Mouse (Mus musculus) forebrain, postnatal 0 days (tissue): Measurements from ENCODE around the gene Slc22a14. TPM values are rescaled to one million over a fixed set of nuclear protein-coding genes. Genes with fewer than 3 reads are reported as not detected.

Experiments used
- ATAC-seq: fragments of 200-750 bp; cut with Nextera tagmentation; 2 replicates; pipeline ENCODE4 v1.8.0; 2017; ENCODE audit warnings: mild to moderate bottlenecking, moderate library complexity
- DNase-seq: peaks from one replicate; pipeline ENCODE4 v3.0.0-alpha.2; 2015
- H3K27ac ChIP-seq: fragments of 300-500 bp; sonication (generic); 2 replicates; pipeline ENCODE4 v1.5.1; 2014; ENCODE audit warnings: low read depth, mild to moderate bottlenecking, antibody characterized with exemption, low read length, moderate library complexity, mixed read lengths
- H3K27me3 ChIP-seq: fragments of 300-500 bp; sonication (generic); 2 replicates; pipeline ENCODE4 v1.6.1; 2014; ENCODE audit warnings: mild to moderate bottlenecking, low read length, mixed read lengths; ENCODE audit not compliant: insufficient read depth
- H3K36me3 ChIP-seq: fragments of 300-500 bp; sonication (generic); 2 replicates; pipeline ENCODE4 v1.6.1; 2014; ENCODE audit warnings: mild to moderate bottlenecking, moderate library complexity; ENCODE audit not compliant: insufficient read depth
- H3K4me1 ChIP-seq: fragments of 300-500 bp; sonication (generic); 2 replicates; pipeline ENCODE4 v1.6.1; 2014; ENCODE audit warnings: antibody characterized with exemption; ENCODE audit not compliant: insufficient read depth
- H3K4me2 ChIP-seq: fragments of 300-500 bp; sonication (generic); 2 replicates; pipeline ENCODE4 v1.6.1; 2014; ENCODE audit warnings: low read depth, mild to moderate bottlenecking, moderate library complexity
- H3K4me3 ChIP-seq: fragments of 300-500 bp; sonication (generic); 2 replicates; pipeline ENCODE4 v1.5.1; 2014; ENCODE audit warnings: low read depth, low read length, mixed read lengths
- H3K9ac ChIP-seq: fragments of 300-500 bp; sonication (generic); 2 replicates; pipeline ENCODE4 v1.6.1; 2014; ENCODE audit warnings: mild to moderate bottlenecking
- H3K9me3 ChIP-seq: fragments of 300-500 bp; sonication (generic); 2 replicates; pipeline ENCODE4 v1.6.1; 2016; ENCODE audit warnings: low read length
- CTCF ChIP-seq: sonication (generic); IDR thresholded peaks from 2 replicates; pipeline ENCODE4 v1.5.1; 2016; ENCODE audit warnings: antibody characterized with exemption, control low read depth, low read depth
- WGBS: fragments of 180-500 bp; shearing (Covaris S2); extraction: QIAGEN DNeasy Blood & Tissue Kit; methylation state at CpG from one replicate; pipeline ENCODE4 v1.1.7; 2014; 5-methylcytosine and 5-hydroxymethylcytosine counted together
- polyA plus RNA-seq: library from polyadenylated mRNA; unstranded; fragments of >200 nt; fragmentation: Nextera tagmentation; extraction: Ambion mirVana; gene quantifications from 2 replicates; pipeline ENCODE4 v1.2.1, GENCODE M21; 2015
- total RNA-seq: library from RNA; depleted of rRNA; stranded (reverse); fragments of >200 nt; gene quantifications from 2 replicates; pipeline ENCODE4 v1.2.3, GENCODE M21; 2014

Slc22a14 gene
- total and polyA plus RNA-seq, 2 experiments from 2014 or later, result not detected

- H3K4me2 ChIP-seq, result no peak overlapping the region
- ATAC-seq (no peak), DNase-seq (no peak)
- no peaks in the 10 kb centered on the region for H3K4me1 ChIP-seq
- H3K27me3 ChIP-seq, result no peaks in the 10 kb centered on the region
- TF ChIP-seq CTCF, result no peak
- peaks cover 42% of the 10 kb centered on the region for H3K36me3 ChIP-seq
- WGBS, result 80% methylated on average over 5 of the region's 5 CpGs
- H3K27ac ChIP-seq, result no peak overlapping the region
- no peaks in the 10 kb centered on the region for H3K9me3 ChIP-seq
- H3K9ac ChIP-seq, result no peak overlapping the region
- no peak overlapping the region for H3K4me3 ChIP-seq
Observed at GRCm38 (mm10) chr9:119246826-119247225, 118.5 kb downstream of the Slc22a14 start.

GRCm38 (mm10) chr9:119243981-119244380 lies 121.4 kb downstream of the Slc22a14 start:
- WGBS, result 94% methylated on average over 3 of the region's 3 CpGs
- Histone ChIP-seq H3K4me3 (no peak overlapping the region), H3K27me3 (no peaks in the 10 kb centered on the region), H3K4me1 (no peaks in the 10 kb centered on the region), H3K4me2 (no peak overlapping the region), H3K9ac (no peak overlapping the region), H3K36me3 (peaks cover 42% of the 10 kb centered on the region), H3K9me3 (no peaks in the 10 kb centered on the region), H3K27ac (no peak overlapping the region)
- ATAC-seq (no peak), DNase-seq (no peak)
- TF ChIP-seq CTCF, result no peak

GRCm38 (mm10) chr9:119241169-119241865 lies 124.0 kb downstream of the Slc22a14 start:
- no peak for TF ChIP-seq CTCF
- Histone ChIP-seq H3K27ac (no peak overlapping the region), H3K4me2 (no peak overlapping the region), H3K9me3 (no peaks in the 10 kb centered on the region), H3K9ac (no peak overlapping the region), H3K4me3 (no peak overlapping the region), H3K4me1 (no peaks in the 10 kb centered on the region), H3K27me3 (no peaks in the 10 kb centered on the region), H3K36me3 (peaks cover 38% of the 10 kb centered on the region)
- DNase-seq (no peak), ATAC-seq (no peak)
- 89% methylated on average over 11 of the region's 11 CpGs for WGBS

DNA sequence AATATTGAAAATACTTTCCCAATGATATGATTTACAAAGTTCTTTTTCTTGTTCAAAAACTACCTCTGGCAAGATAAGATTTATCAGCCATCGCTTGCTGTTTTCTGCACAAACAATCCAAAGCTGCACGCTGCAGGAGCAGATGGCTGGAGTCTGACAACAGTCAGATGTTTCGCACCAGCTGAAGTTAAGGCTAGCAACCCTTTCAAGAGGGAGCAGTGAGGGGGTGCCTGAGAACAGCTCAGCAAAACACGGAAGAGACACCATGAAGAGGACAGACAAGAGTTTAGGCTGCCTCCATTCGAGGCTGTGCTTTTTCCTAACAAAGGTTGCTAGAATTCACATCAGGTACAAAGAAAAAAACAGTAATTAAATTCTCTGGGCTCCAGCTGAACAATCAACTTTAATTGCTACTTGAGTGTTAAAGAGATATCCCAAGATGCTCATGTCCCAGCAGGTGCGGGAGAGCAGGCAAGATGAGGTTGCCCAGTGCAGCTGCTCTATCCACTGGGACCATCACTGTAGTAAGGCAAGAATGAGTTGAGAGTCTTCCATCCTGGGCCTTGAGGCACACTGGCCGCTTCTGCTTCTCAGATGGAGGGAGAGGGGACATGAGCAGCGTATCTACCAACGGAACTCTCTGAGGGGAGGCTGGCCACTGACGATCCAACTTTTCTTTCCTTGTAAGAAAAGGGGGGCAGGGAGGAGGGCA lies 124.9 kb downstream of the Slc22a14 start:
- H3K27ac ChIP-seq, result no peak overlapping the region
- H3K27me3 ChIP-seq, result no peaks in the 10 kb centered on the region
- no peak overlapping the region for H3K9ac ChIP-seq
- H3K9me3 ChIP-seq, result no peaks in the 10 kb centered on the region
- H3K4me2 ChIP-seq, result no peak overlapping the region
- no peak for TF ChIP-seq CTCF
- H3K36me3 ChIP-seq, result peaks cover 32% of the 10 kb centered on the region
- no peak overlapping the region for H3K4me3 ChIP-seq
- 70% methylated on average over 10 of the region's 10 CpGs for WGBS
- no peak for ATAC-seq
- peak; percentile 12 for DNase-seq
- no peaks in the 10 kb centered on the region for H3K4me1 ChIP-seq

GRCm38 (mm10) chr9:119239274-119239673 lies 126.1 kb downstream of the Slc22a14 start:
- Histone ChIP-seq H3K9ac (no peak overlapping the region), H3K4me3 (no peak overlapping the region), H3K27ac (no peak overlapping the region), H3K9me3 (no peaks in the 10 kb centered on the region), H3K4me2 (no peak overlapping the region), H3K27me3 (no peaks in the 10 kb centered on the region), H3K4me1 (no peaks in the 10 kb centered on the region), H3K36me3 (peaks cover 27% of the 10 kb centered on the region)
- DNase-seq, result no peak
- WGBS, result 91% methylated on average over 3 of the region's 3 CpGs
- no peak for TF ChIP-seq CTCF
- no peak for ATAC-seq

DNA sequence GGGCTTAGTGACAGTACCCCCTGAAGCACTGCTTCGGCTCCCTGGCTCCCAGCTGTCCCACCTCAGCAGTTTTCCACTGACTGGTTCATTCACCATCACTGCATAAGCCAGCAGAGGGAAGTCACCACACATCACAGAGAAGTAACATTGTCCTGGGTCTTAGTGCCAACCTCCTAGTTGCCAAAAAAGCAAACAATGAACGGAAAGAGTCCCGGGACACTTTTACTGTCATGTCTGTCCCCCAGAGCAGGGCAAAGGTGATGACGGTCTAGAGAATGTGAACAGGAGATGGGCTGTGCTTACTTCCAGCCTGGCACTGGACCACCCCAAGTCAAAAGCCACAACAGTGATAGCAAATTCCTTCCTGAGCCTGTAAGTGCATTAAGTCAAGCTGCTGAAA lies 126.6 kb downstream of the Slc22a14 start:
- Histone ChIP-seq H3K4me2 (no peak overlapping the region), H3K4me1 (no peaks in the 10 kb centered on the region), H3K27me3 (no peaks in the 10 kb centered on the region), H3K9ac (no peak overlapping the region), H3K9me3 (no peaks in the 10 kb centered on the region), H3K4me3 (no peak overlapping the region), H3K36me3 (peaks cover 27% of the 10 kb centered on the region), H3K27ac (no peak overlapping the region)
- 94% methylated on average over 4 of the region's 4 CpGs for WGBS
- ATAC-seq (no peak), DNase-seq (no peak)
- TF ChIP-seq CTCF, result no peak

- WGBS, result 97% methylated on average over 7 of the region's 7 CpGs
- Histone ChIP-seq H3K4me3 (no peak overlapping the region), H3K36me3 (peaks cover 8% of the 10 kb centered on the region; the same call in 1 of the 2 replicates), H3K27me3 (no peaks in the 10 kb centered on the region), H3K4me2 (no peak overlapping the region), H3K9ac (no peak overlapping the region), H3K4me1 (no peaks in the 10 kb centered on the region), H3K9me3 (no peaks in the 10 kb centered on the region), H3K27ac (no peak overlapping the region)
- no peak for DNase-seq
- TF ChIP-seq CTCF, result no peak
- ATAC-seq, result no peak
Observed at GRCm38 (mm10) chr9:119231552-119231951, 133.8 kb downstream of the Slc22a14 start.
